Comparison of ENCODE assay signal across 8 mouse cellular contexts in genomic region chr4:115062540-115062874, GRCm38 (mm10). TPM values are rescaled to one million over a fixed set of nuclear protein-coding genes. Genes with fewer than 3 reads are reported as not detected.
DNase-seq lines count a peak whose midpoint lies in the region; ATAC-seq and TF ChIP-seq lines count a peak whose summit lies in the region.

No protein-coding gene starts in this region.

- H3K9ac ChIP-seq in heart, embryonic 14.5 days (ENCODE audit: low read length): peak overlapping the region; percentile 44
- H3K9ac ChIP-seq in embryonic facial prominence, embryonic 11.5 days (replicated peaks; ENCODE audit: low read length): no peak overlapping the region
- H3K9ac ChIP-seq in intestine, embryonic 15.5 days: peak overlapping the region; percentile 50; the same call in 1 of the 2 replicates
- peak overlapping the region; percentile 72 for H3K9ac ChIP-seq in midbrain, postnatal 0 days (replicated peaks; ENCODE audit: low read length, poor library complexity, severe bottlenecking)

- WGBS in heart, embryonic 14.5 days: under 1% methylated on average over 9 of the region's 9 CpGs
- WGBS in embryonic facial prominence, embryonic 11.5 days: 0% methylated on average over 9 of the region's 9 CpGs
- 4% methylated on average over 9 of the region's 9 CpGs for WGBS in intestine, embryonic 15.5 days
- under 1% methylated on average over 9 of the region's 9 CpGs for WGBS in midbrain, postnatal 0 days

- no peak for TF ChIP-seq CTCF in midbrain, postnatal 0 days (IDR thresholded peaks at IDR 0.05)

- DNase-seq in heart, postnatal 25 days (ENCODE audit: low spot score): no peak
- no peak for DNase-seq in embryonic facial prominence, embryonic 11.5 days (ENCODE audit: low spot score)
- DNase-seq in midbrain, postnatal 0 days (ENCODE audit: low spot score): no peak
- DNase-seq in adrenal gland, postnatal 36 days: no peak
- DNase-seq in Muller cell, postnatal 12 days (ENCODE audit: inconsistent ontology term): no peak
- no peak for DNase-seq in kidney, adult 9 months

- no peaks in the 10 kb centered on the region for H3K36me3 ChIP-seq in heart, embryonic 14.5 days (ENCODE audit: control insufficient read depth, insufficient read depth, low read length)
- no peaks in the 10 kb centered on the region for H3K36me3 ChIP-seq in embryonic facial prominence, embryonic 11.5 days (replicated peaks; ENCODE audit: control insufficient read depth, insufficient read depth, low read depth, low read length)
- no peaks in the 10 kb centered on the region for H3K36me3 ChIP-seq in intestine, embryonic 15.5 days
- H3K36me3 ChIP-seq in midbrain, postnatal 0 days (ENCODE audit: insufficient read depth, low read length): no peaks in the 10 kb centered on the region

- peak overlapping the region; percentile 71 for H3K4me2 ChIP-seq in heart, embryonic 14.5 days (ENCODE audit: low read length)
- peak overlapping the region; percentile 96 for H3K4me2 ChIP-seq in embryonic facial prominence, embryonic 11.5 days (ENCODE audit: low read depth, low read length)
- peak overlapping the region; percentile 99 for H3K4me2 ChIP-seq in intestine, embryonic 15.5 days (replicated peaks)
- peak overlapping the region; percentile 74 for H3K4me2 ChIP-seq in midbrain, postnatal 0 days (ENCODE audit: low read depth, low read length, poor library complexity, severe bottlenecking)

- H3K4me3 ChIP-seq in heart, embryonic 14.5 days (ENCODE audit: control insufficient read depth in 1 of 2, insufficient read depth in 1 of 2, low read depth in 1 of 2, low read length in 2 of 2): peak overlapping the region; percentile 43 to 55
- H3K4me3 ChIP-seq in embryonic facial prominence, embryonic 11.5 days (ENCODE audit: low read depth, low read length): peak overlapping the region; percentile 45
- peak overlapping the region; percentile 55 for H3K4me3 ChIP-seq in intestine, embryonic 15.5 days (replicated peaks)
- H3K4me3 ChIP-seq in midbrain, postnatal 0 days (ENCODE audit: low read depth, low read length): peak overlapping the region; percentile 58

- peaks cover 94% of the 10 kb centered on the region for H3K27me3 ChIP-seq in heart, embryonic 14.5 days (ENCODE audit: control insufficient read depth, insufficient read depth, low read length)
- peaks cover 77% of the 10 kb centered on the region for H3K27me3 ChIP-seq in embryonic facial prominence, embryonic 11.5 days (ENCODE audit: control insufficient read depth, insufficient read depth, low read length)
- H3K27me3 ChIP-seq in intestine, embryonic 15.5 days (replicated peaks): peaks cover 87% of the 10 kb centered on the region
- peaks cover 40% of the 10 kb centered on the region for H3K27me3 ChIP-seq in midbrain, postnatal 0 days (ENCODE audit: insufficient read depth, low read length)

- no peak for ATAC-seq in heart, embryonic 14.5 days (ENCODE audit: insufficient number of reproducible peaks, insufficient read depth, low FRiP score, low read depth)
- no peak for ATAC-seq in embryonic facial prominence, embryonic 11.5 days (replicated peaks; ENCODE audit: insufficient number of reproducible peaks, low FRiP score, low TSS enrichment, low read depth)
- ATAC-seq in intestine, embryonic 15.5 days: peak; percentile 13; the same call in 1 of the 2 replicates
- no peak for ATAC-seq in midbrain, postnatal 0 days (ENCODE audit: low FRiP score)

- H3K9me3 ChIP-seq in heart, embryonic 14.5 days (ENCODE audit: control insufficient read depth, low read length): no peaks in the 10 kb centered on the region
- no peaks in the 10 kb centered on the region for H3K9me3 ChIP-seq in embryonic facial prominence, embryonic 11.5 days (replicated peaks; ENCODE audit: control insufficient read depth, low read length)
- H3K9me3 ChIP-seq in intestine, embryonic 15.5 days: no peaks in the 10 kb centered on the region
- H3K9me3 ChIP-seq in midbrain, postnatal 0 days (ENCODE audit: low read length): no peaks in the 10 kb centered on the region

- H3K4me1 ChIP-seq in heart, embryonic 14.5 days (ENCODE audit: control insufficient read depth in 2 of 2, insufficient read depth in 2 of 2, low read length in 2 of 2): peaks cover 5 to 10% of the 10 kb centered on the region in 2 experiments; a peak in 3 of 4 replicates
- H3K4me1 ChIP-seq in embryonic facial prominence, embryonic 11.5 days (ENCODE audit: control insufficient read depth, insufficient read depth, low read length): peaks cover 3% of the 10 kb centered on the region
- peaks cover 11% of the 10 kb centered on the region for H3K4me1 ChIP-seq in intestine, embryonic 15.5 days (replicated peaks)
- H3K4me1 ChIP-seq in midbrain, postnatal 0 days (ENCODE audit: insufficient read depth, low read length): no peaks in the 10 kb centered on the region

- intact Hi-C loops in heart, postnatal 25 days (cut with DNase I): no loop called here

- 0 out of 4 replicates have a peak overlapping the region, but pooled peaks of 1 of the 2 experiments have one; percentile 7 for H3K27ac ChIP-seq in heart, embryonic 14.5 days (replicated peaks in 1 of 2; ENCODE audit: control insufficient read depth in 1 of 2, insufficient read depth in 1 of 2, low read depth in 2 of 2, low read length in 2 of 2)
- H3K27ac ChIP-seq in embryonic facial prominence, embryonic 11.5 days (replicated peaks; ENCODE audit: low read depth, low read length): no peak overlapping the region
- no peak overlapping the region for H3K27ac ChIP-seq in intestine, embryonic 15.5 days
- peak overlapping the region; percentile 19 for H3K27ac ChIP-seq in midbrain, postnatal 0 days (ENCODE audit: low read depth, low read length)

RNA-seq across cellular contexts. Expression of gene Tal1, which starts 6.3 kb away (rescaled TPM):
- 1.5 and 2.8 TPM in 2 replicates for polyA plus RNA-seq in heart, embryonic 14.5 days (2014; fragmentation: Nextera tagmentation; extraction: Ambion mirVana)
- total RNA-seq in heart, postnatal 25 days (2021): 1 to 10 TPM; 3.7 to 4.0 TPM
- polyA plus RNA-seq in embryonic facial prominence, embryonic 11.5 days (2014; fragmentation: Nextera tagmentation; extraction: Ambion mirVana): 4.8 and 5.3 TPM in 2 replicates
- 0.78 and 0.98 TPM in 2 replicates for polyA plus RNA-seq in intestine, embryonic 15.5 days (2015; fragmentation: Nextera tagmentation; extraction: Ambion mirVana)
- total RNA-seq in midbrain, postnatal 0 days (2014; rRNA removed): 64.8 and 73.5 TPM in 2 replicates
- polyA plus RNA-seq in midbrain, postnatal 0 days (2015; fragmentation: Nextera tagmentation; extraction: Ambion mirVana): 6.6 and 6.8 TPM in 2 replicates
- 1 to 10 TPM; 2.1 to 2.4 TPM for total RNA-seq in adrenal gland, postnatal 36 days (2021)

RNA-seq across cellular contexts. Expression of gene Pdzk1ip1, which starts 26.0 kb away (rescaled TPM):
- 1.9 and 4.1 TPM in 2 replicates for polyA plus RNA-seq in heart, embryonic 14.5 days (2014; fragmentation: Nextera tagmentation; extraction: Ambion mirVana)
- total RNA-seq in heart, postnatal 25 days (2021): 1 to 10 TPM in 1 of 2 experiments, not detected in 1; 1.0 TPM
- 11.3 and 13.1 TPM in 2 replicates for polyA plus RNA-seq in embryonic facial prominence, embryonic 11.5 days (2014; fragmentation: Nextera tagmentation; extraction: Ambion mirVana)
- polyA plus RNA-seq in intestine, embryonic 15.5 days (2015; fragmentation: Nextera tagmentation; extraction: Ambion mirVana): 133 and 159 TPM in 2 replicates
- total RNA-seq in midbrain, postnatal 0 days (2014; rRNA removed): 1.3 and 1.9 TPM in 2 replicates
- 3.0 and 3.7 TPM in 2 replicates for polyA plus RNA-seq in midbrain, postnatal 0 days (2015; fragmentation: Nextera tagmentation; extraction: Ambion mirVana)
- total RNA-seq in adrenal gland, postnatal 36 days (2021): not detected
